Mouse (Mus musculus): ENCODE results near the gene Tmsb15b1. TPM values are rescaled to one million over a fixed set of nuclear protein-coding genes. Genes with fewer than 3 reads are reported as not detected.

Tmsb15b1 gene
- total and polyA plus RNA-seq, 2 experiments from 2014 or later = 2.3 to 17.9 TPM

- DNase-seq (ENCODE audit: low spot score) (no peak), ATAC-seq (ENCODE audit: insufficient read depth, low read depth) (no peak)
- Histone ChIP-seq H3K9ac (replicated peaks; ENCODE audit: low read depth, low read length) (no peak within 1 kb of the TSS), H3K4me1 (ENCODE audit: control insufficient read depth, insufficient read depth) (no peaks in the 10 kb centered on the region), H3K9me3 (replicated peaks; ENCODE audit: control insufficient read depth, low read length) (no peaks in the 10 kb centered on the region; the same call in 1 of the 2 replicates), H3K27me3 (ENCODE audit: control insufficient read depth, insufficient read depth, low read length) (no peaks in the 10 kb centered on the region), H3K4me3 (ENCODE audit: low read depth, low read length) (no peak within 1 kb of the TSS), H3K36me3 (replicated peaks; ENCODE audit: control insufficient read depth, insufficient read depth, low read length) (no peaks in the 10 kb centered on the region), H3K4me2 (ENCODE audit: low read depth, low read length) (no peak within 1 kb of the TSS), H3K27ac (ENCODE audit: low read depth) (no peak within 1 kb of the TSS)
- WGBS = 87% methylated on average over 14 of the region's 14 CpGs
- no peak for TF ChIP-seq EP300 (IDR thresholded peaks at IDR 0.05; ENCODE audit: low read depth)
- no peak for TF ChIP-seq CTCF (IDR thresholded peaks at IDR 0.05; ENCODE audit: low read depth)
Observed at GRCm38 (mm10) chrX:136927031-136927430, 49.6 kb downstream of the Tmsb15b1 start, which contains the start of gene H2bfm. TSS of gene H2bfm (plus strand) at chrX:136927325.

GRCm38 (mm10) chrX:136925863-136926262 is 50.8 kb downstream of the Tmsb15b1 start:
- H3K4me3 ChIP-seq (ENCODE audit: low read depth, low read length) = no peak overlapping the region
- no peak overlapping the region for H3K9ac ChIP-seq (replicated peaks; ENCODE audit: low read depth, low read length)
- no peak for TF ChIP-seq EP300 (IDR thresholded peaks at IDR 0.05; ENCODE audit: low read depth)
- no peak for TF ChIP-seq CTCF (IDR thresholded peaks at IDR 0.05; ENCODE audit: low read depth)
- DNase-seq (ENCODE audit: low spot score) (no peak), ATAC-seq (ENCODE audit: insufficient read depth, low read depth) (no peak)
- H3K36me3 ChIP-seq (replicated peaks; ENCODE audit: control insufficient read depth, insufficient read depth, low read length) = no peaks in the 10 kb centered on the region
- H3K27me3 ChIP-seq (ENCODE audit: control insufficient read depth, insufficient read depth, low read length) = no peaks in the 10 kb centered on the region
- H3K4me1 ChIP-seq (ENCODE audit: control insufficient read depth, insufficient read depth) = no peaks in the 10 kb centered on the region
- no peak overlapping the region for H3K27ac ChIP-seq (ENCODE audit: low read depth)
- no peak overlapping the region for H3K4me2 ChIP-seq (ENCODE audit: low read depth, low read length)
- H3K9me3 ChIP-seq (replicated peaks; ENCODE audit: control insufficient read depth, low read length) = no peaks in the 10 kb centered on the region; the same call in 1 of the 2 replicates

Other genes with a start within 250 kb of the Tmsb15b1 start
- gene Morf4l2, start 233.2 kb downstream of the Tmsb15b1 start, total RNA-seq (2014; rRNA removed; ENCODE audit: low replicate concordance) = 115 and 173 TPM in 2 replicates
- 212 and 214 TPM in 2 replicates for gene Morf4l2, start 233.2 kb downstream of the Tmsb15b1 start, polyA plus RNA-seq (2015; fragmentation: Nextera tagmentation; extraction: Ambion mirVana)
- gene Glra4, start 196.7 kb downstream of the Tmsb15b1 start, total RNA-seq (2014; rRNA removed; ENCODE audit: low replicate concordance) = not detected in 2 replicates
- gene Glra4, start 196.7 kb downstream of the Tmsb15b1 start, polyA plus RNA-seq (2015; fragmentation: Nextera tagmentation; extraction: Ambion mirVana) = not detected in 2 replicates
- 0.81 and 7.2 TPM in 2 replicates for gene Plp1, start 154.2 kb downstream of the Tmsb15b1 start, total RNA-seq (2014; rRNA removed; ENCODE audit: low replicate concordance)
- gene Plp1, start 154.2 kb downstream of the Tmsb15b1 start, polyA plus RNA-seq (2015; fragmentation: Nextera tagmentation; extraction: Ambion mirVana) = 1.9 and 2.1 TPM in 2 replicates
- gene Rab9b, start 108.1 kb downstream of the Tmsb15b1 start, total RNA-seq (2014; rRNA removed; ENCODE audit: low replicate concordance) = not detected in 2 replicates
- 0.10 and 0.16 TPM in 2 replicates for gene Rab9b, start 108.1 kb downstream of the Tmsb15b1 start, polyA plus RNA-seq (2015; fragmentation: Nextera tagmentation; extraction: Ambion mirVana)
- gene H2bfm, start 49.5 kb downstream of the Tmsb15b1 start, total RNA-seq (2014; rRNA removed; ENCODE audit: low replicate concordance) = not detected in 2 replicates
- gene H2bfm, start 49.5 kb downstream of the Tmsb15b1 start, polyA plus RNA-seq (2015; fragmentation: Nextera tagmentation; extraction: Ambion mirVana) = not detected in 2 replicates
- not detected in 2 replicates for gene Tmsb15b2, start 1.4 kb downstream of the Tmsb15b1 start, total RNA-seq (2014; rRNA removed; ENCODE audit: low replicate concordance)
- gene Tmsb15b2, start 1.4 kb downstream of the Tmsb15b1 start, polyA plus RNA-seq (2015; fragmentation: Nextera tagmentation; extraction: Ambion mirVana) = 13.8 and 16.1 TPM in 2 replicates
- gene Tmsb15l, start within 50 bp of the Tmsb15b1 start, total RNA-seq (2014; rRNA removed; ENCODE audit: low replicate concordance) = 1.7 TPM in 1 of 2 replicates, not detected in the other
- 0.92 and 1.6 TPM in 2 replicates for gene Tmsb15l, start within 50 bp of the Tmsb15b1 start, polyA plus RNA-seq (2015; fragmentation: Nextera tagmentation; extraction: Ambion mirVana)
- 0.85 TPM in 1 of 2 replicates, not detected in the other for gene Zcchc18, start 16.3 kb upstream of the Tmsb15b1 start, total RNA-seq (2014; rRNA removed; ENCODE audit: low replicate concordance)
- 0.40 and 0.41 TPM in 2 replicates for gene Zcchc18, start 16.3 kb upstream of the Tmsb15b1 start, polyA plus RNA-seq (2015; fragmentation: Nextera tagmentation; extraction: Ambion mirVana)
- 2.3 and 4.5 TPM in 2 replicates for gene Slc25a53, start 61.4 kb upstream of the Tmsb15b1 start, total RNA-seq (2014; rRNA removed; ENCODE audit: low replicate concordance)
- gene Slc25a53, start 61.4 kb upstream of the Tmsb15b1 start, polyA plus RNA-seq (2015; fragmentation: Nextera tagmentation; extraction: Ambion mirVana) = 3.4 and 3.6 TPM in 2 replicates
- gene Fam199x, start 72.7 kb upstream of the Tmsb15b1 start, total RNA-seq (2014; rRNA removed; ENCODE audit: low replicate concordance) = 3.3 and 5.9 TPM in 2 replicates
- gene Fam199x, start 72.7 kb upstream of the Tmsb15b1 start, polyA plus RNA-seq (2015; fragmentation: Nextera tagmentation; extraction: Ambion mirVana) = 2.2 and 2.4 TPM in 2 replicates
- gene Esx1, start 145.2 kb upstream of the Tmsb15b1 start, total RNA-seq (2014; rRNA removed; ENCODE audit: low replicate concordance) = not detected in 2 replicates
- not detected in 2 replicates for gene Esx1, start 145.2 kb upstream of the Tmsb15b1 start, polyA plus RNA-seq (2015; fragmentation: Nextera tagmentation; extraction: Ambion mirVana)

Data from heart, postnatal 0 days (tissue).